Mouse (Mus musculus) testis, postnatal 14 days (tissue): ENCODE measurements around the gene Prg4.

Source experiments
- DNase-seq: peaks from one replicate; pipeline ENCODE4 v3.0.0; 2021; ENCODE audit warnings: low spot score

Prg4 gene

GRCm38 (mm10) chr1:150404555-150404954 lies 61.4 kb downstream of the Prg4 start:
- no peak for DNase-seq

GRCm38 (mm10) chr1:150403914-150404313 lies 62.1 kb downstream of the Prg4 start:
- DNase-seq: no peak
